Mouse (Mus musculus) midbrain, embryonic 13.5 days (tissue): ENCODE data around the gene Uvrag. TPM values are rescaled to one million over a fixed set of nuclear protein-coding genes. Genes with fewer than 3 reads are reported as not detected.

ENCODE experiments used
- ATAC-seq: fragments of 200-750 bp; cut with Nextera tagmentation; 2 replicates; pipeline ENCODE4 v1.8.0; 2017; ENCODE audit warnings: mild to moderate bottlenecking, moderate TSS enrichment, moderate library complexity
- H3K27ac ChIP-seq: fragments of 300-500 bp; sonication (generic); 2 replicates; pipeline ENCODE4 v1.5.1; 2015; ENCODE audit warnings: inconsistent platforms, mild to moderate bottlenecking, moderate library complexity
- H3K27me3 ChIP-seq: fragments of 300-500 bp; sonication (generic); 2 replicates; pipeline ENCODE4 v1.6.1; 2015; ENCODE audit warnings: mild to moderate bottlenecking, inconsistent platforms
- H3K36me3 ChIP-seq: fragments of 300-500 bp; sonication (generic); 2 replicates; pipeline ENCODE4 v1.6.1; 2015; ENCODE audit warnings: mild to moderate bottlenecking, inconsistent platforms
- H3K4me1 ChIP-seq: fragments of 300-500 bp; sonication (generic); replicated peaks from 2 replicates; pipeline ENCODE4 v1.6.1; 2015; ENCODE audit warnings: inconsistent platforms
- H3K4me2 ChIP-seq: fragments of 300-500 bp; sonication (generic); replicated peaks from 2 replicates; pipeline ENCODE4 v1.6.1; 2015; ENCODE audit warnings: moderate library complexity, mild to moderate bottlenecking, inconsistent platforms
- H3K4me3 ChIP-seq: fragments of 300-500 bp; sonication (generic); replicated peaks from 2 replicates; pipeline ENCODE4 v1.5.1; 2015; ENCODE audit warnings: mild to moderate bottlenecking, inconsistent platforms
- H3K9ac ChIP-seq: fragments of 300-500 bp; sonication (generic); replicated peaks from 2 replicates; pipeline ENCODE4 v1.6.1; 2015; ENCODE audit warnings: mild to moderate bottlenecking, inconsistent platforms
- H3K9me3 ChIP-seq: fragments of 300-500 bp; sonication (generic); 2 replicates; pipeline ENCODE4 v1.6.1; 2016; ENCODE audit warnings: mild to moderate bottlenecking, inconsistent platforms
- whole genome bisulfite sequencing: fragments of 180-500 bp; shearing (Covaris S2); methylation state at CpG from one replicate; pipeline ENCODE4 v1.1.7; 2015; 5-methylcytosine and 5-hydroxymethylcytosine counted together
- polyA plus RNA-seq: library from polyadenylated mRNA; unstranded; fragments of >200 nt; fragmentation: Nextera tagmentation; extraction: Ambion mirVana; gene quantifications from 2 replicates; pipeline ENCODE4 v1.2.1, GENCODE M21; 2015

Gene Uvrag
- polyA plus RNA-seq, 1 experiment from 2014 or later: 13.1 TPM

GRCm38 (mm10) chr7:99161961-99162360 is 21.0 kb upstream of the Uvrag start:
- H3K27me3 ChIP-seq: no peaks in the 10 kb centered on the region
- WGBS: 94% methylated on average over 11 of the region's 11 CpGs
- ATAC-seq: no peak

GRCm38 (mm10) chr7:99161529-99161928 is 20.6 kb upstream of the Uvrag start:
- Histone ChIP-seq H3K36me3 (no peaks in the 10 kb centered on the region), H3K4me3 (no peak overlapping the region), H3K9ac (no peak overlapping the region), H3K9me3 (no peaks in the 10 kb centered on the region), H3K27me3 (no peaks in the 10 kb centered on the region), H3K27ac (no peak overlapping the region), H3K4me2 (no peak overlapping the region), H3K4me1 (0 out of 2 replicates have a peak, but pooled peaks cover 6% of the 10 kb centered on the region)
- WGBS: 55% methylated on average over 4 of the region's 4 CpGs
- peak; percentile 17; the same call in 1 of the 2 replicates for ATAC-seq

More at GRCm38 (mm10) chr7:99161961-99162360, 21.0 kb upstream of the Uvrag start:
- Histone ChIP-seq H3K27ac (no peak overlapping the region), H3K9ac (no peak overlapping the region), H3K36me3 (no peaks in the 10 kb centered on the region), H3K4me2 (no peak overlapping the region), H3K9me3 (no peaks in the 10 kb centered on the region), H3K4me1 (0 out of 2 replicates have a peak, but pooled peaks cover 6% of the 10 kb centered on the region), H3K4me3 (no peak overlapping the region)

- peak; percentile 67 for ATAC-seq
- 67% methylated on average over 7 of the region's 7 CpGs for WGBS
These were observed 20.1 kb upstream of the Uvrag start for GRCm38 (mm10) chr7:99160995-99161394.

GRCm38 (mm10) chr7:99159446-99159845 is 18.5 kb upstream of the Uvrag start:
- H3K27me3 ChIP-seq: no peaks in the 10 kb centered on the region
- H3K4me3 ChIP-seq: no peak overlapping the region
- H3K9me3 ChIP-seq: no peaks in the 10 kb centered on the region
- H3K4me2 ChIP-seq: no peak overlapping the region
- no peak for ATAC-seq
- H3K36me3 ChIP-seq: no peaks in the 10 kb centered on the region
- WGBS: 75% methylated on average over 2 of the region's 2 CpGs
- no peak overlapping the region for H3K27ac ChIP-seq
- H3K4me1 ChIP-seq: peaks cover 19% of the 10 kb centered on the region
- no peak overlapping the region for H3K9ac ChIP-seq

More at GRCm38 (mm10) chr7:99160995-99161394, 20.1 kb upstream of the Uvrag start:
- no peak overlapping the region for H3K4me3 ChIP-seq
- H3K9me3 ChIP-seq: no peaks in the 10 kb centered on the region
- H3K36me3 ChIP-seq: no peaks in the 10 kb centered on the region
- no peak overlapping the region for H3K9ac ChIP-seq
- no peaks in the 10 kb centered on the region for H3K27me3 ChIP-seq
- H3K27ac ChIP-seq: no peak overlapping the region
- H3K4me2 ChIP-seq: no peak overlapping the region
- peaks cover 9% of the 10 kb centered on the region for H3K4me1 ChIP-seq

GRCm38 (mm10) chr7:99158904-99159303 is 18.0 kb upstream of the Uvrag start:
- no peak overlapping the region for H3K4me2 ChIP-seq
- 54% methylated on average over 5 of the region's 5 CpGs for WGBS
- H3K27ac ChIP-seq: no peak overlapping the region
- no peak for ATAC-seq
- H3K4me3 ChIP-seq: no peak overlapping the region
- H3K36me3 ChIP-seq: no peaks in the 10 kb centered on the region
- H3K9me3 ChIP-seq: no peaks in the 10 kb centered on the region
- H3K9ac ChIP-seq: no peak overlapping the region
- H3K27me3 ChIP-seq: no peaks in the 10 kb centered on the region
- H3K4me1 ChIP-seq: peaks cover 19% of the 10 kb centered on the region

GRCm38 (mm10) chr7:99158011-99158410 is 17.1 kb upstream of the Uvrag start:
- Histone ChIP-seq H3K4me2 (no peak overlapping the region), H3K9ac (no peak overlapping the region), H3K4me1 (peaks cover 19% of the 10 kb centered on the region), H3K27me3 (no peaks in the 10 kb centered on the region), H3K27ac (no peak overlapping the region), H3K9me3 (no peaks in the 10 kb centered on the region), H3K36me3 (no peaks in the 10 kb centered on the region), H3K4me3 (no peak overlapping the region)
- WGBS: 89% methylated on average over 8 of the region's 8 CpGs
- no peak for ATAC-seq

GRCm38 (mm10) chr7:99156737-99157136 is 15.8 kb upstream of the Uvrag start:
- no peak for ATAC-seq
- WGBS: 86% methylated on average over 10 of the region's 10 CpGs
- no peaks in the 10 kb centered on the region for H3K27me3 ChIP-seq

GRCm38 (mm10) chr7:99155311-99156289 is 14.7 kb upstream of the Uvrag start:
- Histone ChIP-seq H3K9me3 (no peaks in the 10 kb centered on the region), H3K4me2 (peak overlapping the region; percentile 41), H3K27ac (no peak overlapping the region), H3K4me1 (peaks cover 14% of the 10 kb centered on the region), H3K9ac (peak overlapping the region; percentile 34; the same call in 1 of the 2 replicates), H3K36me3 (no peaks in the 10 kb centered on the region), H3K4me3 (peak overlapping the region; percentile 20; the same call in 1 of the 2 replicates), H3K27me3 (no peaks in the 10 kb centered on the region)
- WGBS: 24% methylated on average over 17 of the region's 17 CpGs
- peak; percentile 74 for ATAC-seq

More at GRCm38 (mm10) chr7:99156737-99157136, 15.8 kb upstream of the Uvrag start:
- Histone ChIP-seq H3K27ac (no peak overlapping the region), H3K9ac (no peak overlapping the region), H3K4me3 (no peak overlapping the region), H3K36me3 (no peaks in the 10 kb centered on the region), H3K4me1 (peaks cover 19% of the 10 kb centered on the region), H3K9me3 (no peaks in the 10 kb centered on the region), H3K4me2 (no peak overlapping the region)

- H3K27me3 ChIP-seq: no peaks in the 10 kb centered on the region
- no peak overlapping the region for H3K27ac ChIP-seq
- peak; percentile 51 for ATAC-seq
- H3K4me2 ChIP-seq: no peak overlapping the region
- no peaks in the 10 kb centered on the region for H3K36me3 ChIP-seq
- peaks cover 13% of the 10 kb centered on the region for H3K4me1 ChIP-seq
- H3K9me3 ChIP-seq: no peaks in the 10 kb centered on the region
- H3K9ac ChIP-seq: no peak overlapping the region
- no peak overlapping the region for H3K4me3 ChIP-seq
- 53% methylated on average over 8 of the region's 8 CpGs for WGBS
These were observed 13.8 kb upstream of the Uvrag start for GRCm38 (mm10) chr7:99154648-99155151.

- no peak overlapping the region for H3K27ac ChIP-seq
- no peak overlapping the region for H3K4me2 ChIP-seq
- H3K9me3 ChIP-seq: no peaks in the 10 kb centered on the region
- WGBS: 89% methylated on average over 11 of the region's 11 CpGs
- no peak overlapping the region for H3K4me3 ChIP-seq
- H3K27me3 ChIP-seq: no peaks in the 10 kb centered on the region
- H3K4me1 ChIP-seq: peaks cover 13% of the 10 kb centered on the region
- H3K9ac ChIP-seq: no peak overlapping the region
- no peaks in the 10 kb centered on the region for H3K36me3 ChIP-seq
- no peak for ATAC-seq
These were observed 12.8 kb upstream of the Uvrag start for GRCm38 (mm10) chr7:99153686-99154202.

- no peak overlapping the region for H3K27ac ChIP-seq
- no peak for ATAC-seq
- H3K36me3 ChIP-seq: no peaks in the 10 kb centered on the region
- no peak overlapping the region for H3K4me3 ChIP-seq
- H3K9ac ChIP-seq: no peak overlapping the region
- no peaks in the 10 kb centered on the region for H3K9me3 ChIP-seq
- 90% methylated on average over 8 of the region's 8 CpGs for WGBS
- H3K4me2 ChIP-seq: no peak overlapping the region
- no peaks in the 10 kb centered on the region for H3K27me3 ChIP-seq
- peaks cover 13% of the 10 kb centered on the region for H3K4me1 ChIP-seq
These were observed 11.8 kb upstream of the Uvrag start for GRCm38 (mm10) chr7:99152756-99153155.

- no peak overlapping the region for H3K4me3 ChIP-seq
- H3K27ac ChIP-seq: no peak overlapping the region
- H3K9me3 ChIP-seq: no peaks in the 10 kb centered on the region
- H3K36me3 ChIP-seq: no peaks in the 10 kb centered on the region
- peak; percentile 77 for ATAC-seq
- WGBS: 5% methylated on average over 7 of the region's 7 CpGs
- no peak overlapping the region for H3K4me2 ChIP-seq
- peaks cover 13% of the 10 kb centered on the region for H3K4me1 ChIP-seq
- H3K9ac ChIP-seq: no peak overlapping the region
- H3K27me3 ChIP-seq: no peaks in the 10 kb centered on the region
These were observed 10.4 kb upstream of the Uvrag start for GRCm38 (mm10) chr7:99151342-99151741.
